Mouse (Mus musculus): ENCODE measurements around the gene Card14. TPM values are rescaled to one million over a fixed set of nuclear protein-coding genes. Genes with fewer than 3 reads are reported as not detected.
A peak's percentile ranks its signal among the peaks of the same experiment; 100 is the strongest.

Gene Card14
- total and polyA plus RNA-seq, 3 experiments: 0.16 to 1.1 TPM; not detected in 1

GRCm38 (mm10) chr11:119378551-119378950 is 71.0 kb downstream of the Card14 start:
- Histone ChIP-seq H3K4me2 (ENCODE audit: insufficient read depth, low read depth, poor library complexity, severe bottlenecking) (no peak overlapping the region), H3K27me3 (replicated peaks) (no peaks in the 10 kb centered on the region), H3K79me2 (replicated peaks; ENCODE audit: control insufficient read depth, extremely low read depth, insufficient read depth, poor library complexity, severe bottlenecking) (no peaks in the 10 kb centered on the region), H3K36me3 (replicated peaks in 1 of 2; ENCODE audit: control insufficient read depth in 1 of 2, insufficient read depth in 1 of 2, low read length in 1 of 2) (peaks cover 24 to 50% of the 10 kb centered on the region in 2 experiments), H3K27ac (ENCODE audit: insufficient read depth, low read depth) (no peak overlapping the region), H3K9me3 (replicated peaks; ENCODE audit: low read length) (peaks cover 8% of the 10 kb centered on the region), H3K9ac (ENCODE audit: insufficient read depth, low read depth) (no peak overlapping the region), H3K4me1 (ENCODE audit: control insufficient read depth in 1 of 2, insufficient read depth in 2 of 2) (peaks cover 25 to 37% of the 10 kb centered on the region in 2 experiments), H3K4me3 (replicated peaks in 1 of 3; ENCODE audit: low read depth in 2 of 3, low read length in 2 of 3, poor library complexity in 1 of 3) (no peak overlapping the region)
- DNase-seq (ENCODE audit: extremely low read depth): no peak
- TF ChIP-seq USF1 (IDR thresholded peaks at IDR 0.05; ENCODE audit: low read depth, low read length): peak; percentile 12; the same call in 1 of the 2 replicates
- TF ChIP-seq ETS1 (conservative IDR thresholded peaks at IDR 0.05; ENCODE audit: low read depth, low read length): peak; percentile 44; the same call in 1 of the 2 replicates
- no peak for TF ChIP-seq TCF12 (IDR thresholded peaks at IDR 0.05; ENCODE audit: low read depth, low read length)
- dilution Hi-C loops (cut with MboI; ENCODE audit: extremely low pct_ligation_motif_present, extremely low pct_unique_long_range_greater_than_20kb, low sequenced_read_pairs): no loop called here
- in situ Hi-C loops (cut with MboI; ENCODE audit: low pct_ligation_motif_present, low pct_unique_long_range_greater_than_20kb, low sequenced_read_pairs): no loop called here

GRCm38 (mm10) chr11:119381631-119382337 is 74.2 kb downstream of the Card14 start:
- H3K9me3 ChIP-seq (replicated peaks; ENCODE audit: low read length): peaks cover 8% of the 10 kb centered on the region
- H3K79me2 ChIP-seq (replicated peaks; ENCODE audit: control insufficient read depth, extremely low read depth, insufficient read depth, poor library complexity, severe bottlenecking): no peaks in the 10 kb centered on the region
- no peak overlapping the region for H3K4me2 ChIP-seq (ENCODE audit: insufficient read depth, low read depth, poor library complexity, severe bottlenecking)
- in situ Hi-C loops (cut with MboI; ENCODE audit: low pct_ligation_motif_present, low pct_unique_long_range_greater_than_20kb, low sequenced_read_pairs) (no loop called here), dilution Hi-C loops (cut with MboI; ENCODE audit: extremely low pct_ligation_motif_present, extremely low pct_unique_long_range_greater_than_20kb, low sequenced_read_pairs) (no loop called here)
- H3K9ac ChIP-seq (ENCODE audit: insufficient read depth, low read depth): no peak overlapping the region
- H3K4me3 ChIP-seq (replicated peaks in 1 of 3; ENCODE audit: low read depth in 2 of 3, low read length in 2 of 3, poor library complexity in 1 of 3): no peak overlapping the region
- TF ChIP-seq MAZ (IDR thresholded peaks at IDR 0.05; ENCODE audit: low read depth, low read length): no peak
- TF ChIP-seq ZMIZ1 (IDR thresholded peaks at IDR 0.05; ENCODE audit: low read depth, low read length): no peak
- TF ChIP-seq RAD21 (IDR thresholded peaks at IDR 0.05; ENCODE audit: low read depth, low read length): no peak
- no peak for TF ChIP-seq MXI1 (IDR thresholded peaks at IDR 0.05; ENCODE audit: low read depth, low read length)
- TF ChIP-seq E2F4 (IDR thresholded peaks at IDR 0.05; ENCODE audit: insufficient replicate concordance, low read depth, low read length): no peak
- no peak for TF ChIP-seq SIN3A (IDR thresholded peaks at IDR 0.05; ENCODE audit: low read length)
- TF ChIP-seq POLR2AphosphoS2 (IDR thresholded peaks at IDR 0.05; ENCODE audit: low read depth, low read length): no peak
- TF ChIP-seq KAT2A (IDR thresholded peaks at IDR 0.05; ENCODE audit: insufficient replicate concordance, low read length): no peak
- no peak for TF ChIP-seq POLR2A (IDR thresholded peaks at IDR 0.05; ENCODE audit: low read depth, low read length)
- TF ChIP-seq BHLHE40 (IDR thresholded peaks at IDR 0.05; ENCODE audit: low read depth, low read length): no peak
- H3K4me1 ChIP-seq (ENCODE audit: control insufficient read depth in 1 of 2, insufficient read depth in 2 of 2): peaks cover 30 to 51% of the 10 kb centered on the region in 2 experiments
- H3K27me3 ChIP-seq (replicated peaks): no peaks in the 10 kb centered on the region
- peaks cover 19 to 33% of the 10 kb centered on the region in 2 experiments for H3K36me3 ChIP-seq (replicated peaks in 1 of 2; ENCODE audit: control insufficient read depth in 1 of 2, insufficient read depth in 1 of 2, low read length in 1 of 2)
- DNase-seq (ENCODE audit: extremely low read depth): no peak
- no peak overlapping the region for H3K27ac ChIP-seq (ENCODE audit: insufficient read depth, low read depth)

All from CH12.LX (cell line).